Mouse (Mus musculus) heart, postnatal 0 days (tissue): ENCODE results near the gene C3ar1.

Experiments
- CTCF ChIP-seq: IDR thresholded peaks from 2 replicates; pipeline ENCODE4 v1.5.1; 2016; ENCODE audit warnings: antibody characterized with exemption, control low read depth, low read depth
- EP300 ChIP-seq: IDR thresholded peaks from 2 replicates; pipeline ENCODE4 v1.6.1; 2016; ENCODE audit warnings: antibody characterized with exemption, low read depth

GRCm38 (mm10) chr6:122813640-122814039 is 42.3 kb downstream of the C3ar1 start:
- no peak for TF ChIP-seq CTCF
- no peak for TF ChIP-seq EP300
